Mouse (Mus musculus) heart, embryonic 13.5 days (tissue): ENCODE measurements around the gene Olfr1216. TPM values are rescaled to one million over a fixed set of nuclear protein-coding genes. Genes with fewer than 3 reads are reported as not detected.
"Not testable (repeated sequence)": the region's sequence is repeated elsewhere in the genome, so short reads cannot be mapped to it uniquely, and the experiment has no call there.

Experiments
- ATAC-seq: fragments of 200-750 bp; cut with Nextera tagmentation; 2 replicates; pipeline ENCODE4 v1.8.0; 2017; ENCODE audit warnings: moderate TSS enrichment; ENCODE audit not compliant: insufficient number of reproducible peaks, low FRiP score, low TSS enrichment; ENCODE audit errors: extremely low read depth
- H3K27ac ChIP-seq: fragments of 300-500 bp; sonication (generic); replicated peaks from 2 replicates; pipeline ENCODE4 v1.5.1; 2015; ENCODE audit warnings: moderate library complexity, mild to moderate bottlenecking, inconsistent platforms
- H3K27me3 ChIP-seq: fragments of 300-500 bp; sonication (generic); replicated peaks from 2 replicates; pipeline ENCODE4 v1.6.1; 2015; ENCODE audit warnings: mild to moderate bottlenecking, inconsistent platforms
- H3K36me3 ChIP-seq: fragments of 300-500 bp; sonication (generic); 2 replicates; pipeline ENCODE4 v1.6.1; 2015; ENCODE audit warnings: mild to moderate bottlenecking, inconsistent platforms
- H3K4me1 ChIP-seq: fragments of 300-500 bp; sonication (generic); 2 replicates; pipeline ENCODE4 v1.6.1; 2015; ENCODE audit warnings: inconsistent platforms
- H3K4me2 ChIP-seq: fragments of 300-500 bp; sonication (generic); 2 replicates; pipeline ENCODE4 v1.6.1; 2015; ENCODE audit warnings: inconsistent platforms, mild to moderate bottlenecking, moderate library complexity
- H3K4me3 ChIP-seq: fragments of 300-500 bp; sonication (generic); 2 replicates; pipeline ENCODE4 v1.5.1; 2015; ENCODE audit warnings: moderate library complexity, mild to moderate bottlenecking, inconsistent platforms
- H3K9ac ChIP-seq: fragments of 300-500 bp; sonication (generic); 2 replicates; pipeline ENCODE4 v1.6.1; 2015; ENCODE audit warnings: inconsistent platforms, mild to moderate bottlenecking, moderate library complexity
- H3K9me3 ChIP-seq: fragments of 300-500 bp; sonication (generic); 2 replicates; pipeline ENCODE4 v1.6.1; 2016; ENCODE audit warnings: inconsistent platforms
- WGBS: fragments of 180-500 bp; shearing (Covaris S2); methylation state at CpG from one replicate; pipeline ENCODE4 v1.1.7; 2015; ENCODE audit warnings: mixed read lengths; 5-methylcytosine and 5-hydroxymethylcytosine counted together
- polyA plus RNA-seq: library from polyadenylated mRNA; unstranded; fragments of >200 nt; fragmentation: Nextera tagmentation; extraction: Ambion mirVana; gene quantifications from 2 replicates; pipeline ENCODE4 v1.2.1, GENCODE M21; 2015

Olfr1216 gene
- polyA plus RNA-seq: not detected in 2 replicates

DNA sequence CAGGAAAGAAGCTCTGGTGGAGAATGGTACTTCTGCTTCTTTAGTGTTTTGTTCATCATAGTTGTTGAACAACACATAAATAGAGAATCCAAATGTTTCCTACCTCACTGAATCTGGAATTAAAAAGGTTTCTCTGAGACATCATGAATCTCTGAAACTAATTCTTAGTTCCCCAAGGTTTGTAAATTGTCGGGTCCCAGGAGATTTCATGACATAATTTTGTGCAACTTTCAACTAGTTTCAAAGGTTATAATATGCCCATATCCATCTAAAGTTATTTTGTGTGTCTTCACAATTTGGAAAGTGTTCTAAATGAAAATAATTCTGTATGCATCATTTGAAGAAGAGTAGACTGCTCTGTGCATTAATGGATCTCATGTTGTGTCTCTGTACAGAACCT lies at the start of gene Olfr1216:
TSS of gene Olfr1216 (minus strand) at position 101 of the 400 bp plus-strand sequence.
- no peak within 1 kb of the TSS for H3K4me3 ChIP-seq
- H3K4me1 ChIP-seq: no peaks in the 10 kb centered on the region
- no peaks in the 10 kb centered on the region for H3K27me3 ChIP-seq
- H3K9ac ChIP-seq: no peak within 1 kb of the TSS
- 64% methylated on average over 1 of the region's 1 CpGs for WGBS
- H3K4me2 ChIP-seq: no peak within 1 kb of the TSS
- H3K27ac ChIP-seq: no peak within 1 kb of the TSS
- no peaks in the 10 kb centered on the region for H3K36me3 ChIP-seq
- no peaks in the 10 kb centered on the region for H3K9me3 ChIP-seq
- no peak for ATAC-seq

- H3K27ac ChIP-seq: no peak within 1 kb of the TSS
- H3K27me3 ChIP-seq: no peaks in the 10 kb centered on the region
- H3K9ac ChIP-seq: no peak within 1 kb of the TSS
- H3K9me3 ChIP-seq: no peaks in the 10 kb centered on the region
- H3K4me1 ChIP-seq: no peaks in the 10 kb centered on the region
- H3K4me3 ChIP-seq: no peak within 1 kb of the TSS
- no peak within 1 kb of the TSS for H3K4me2 ChIP-seq
- ATAC-seq: no peak
- no peaks in the 10 kb centered on the region for H3K36me3 ChIP-seq
Observed at GRCm38 (mm10) chr2:89061087-89061486, 42.9 kb upstream of the Olfr1216 start, which contains the start of gene Olfr1218. TSS of gene Olfr1218 (minus strand) at chr2:89061187.

DNA sequence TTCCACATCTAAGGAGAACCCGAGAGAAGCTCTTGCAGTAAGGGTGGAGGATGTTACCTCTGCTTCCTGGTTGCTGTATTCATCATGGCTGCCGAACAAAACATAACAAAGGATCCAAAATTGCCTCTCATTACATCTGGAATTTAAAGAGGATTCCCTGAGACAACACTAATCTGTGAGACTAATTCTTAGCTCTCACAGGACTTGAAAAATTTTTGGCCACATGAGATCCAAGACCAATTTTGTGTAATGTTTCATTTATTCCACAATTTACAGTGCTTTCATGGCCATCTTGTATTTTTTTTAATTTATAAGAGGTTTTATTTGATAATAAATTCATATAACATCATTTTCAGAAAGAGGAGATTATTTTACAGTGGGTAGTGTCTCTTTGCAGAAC lies 13.8 kb upstream of the Olfr1216 start, which contains the start of gene Olfr1217:
TSS of gene Olfr1217 (minus strand) at position 101 of the 400 bp plus-strand sequence.
- no peak within 1 kb of the TSS for H3K27ac ChIP-seq
- H3K4me1 ChIP-seq: no peaks in the 10 kb centered on the region
- no peak within 1 kb of the TSS for H3K4me3 ChIP-seq
- H3K36me3 ChIP-seq: no peaks in the 10 kb centered on the region
- no peak within 1 kb of the TSS for H3K9ac ChIP-seq
- H3K27me3 ChIP-seq: no peaks in the 10 kb centered on the region
- no peak for ATAC-seq
- no peak within 1 kb of the TSS for H3K4me2 ChIP-seq
- no peaks in the 10 kb centered on the region for H3K9me3 ChIP-seq
- WGBS: 62% methylated on average over 2 of the region's 2 CpGs

DNA sequence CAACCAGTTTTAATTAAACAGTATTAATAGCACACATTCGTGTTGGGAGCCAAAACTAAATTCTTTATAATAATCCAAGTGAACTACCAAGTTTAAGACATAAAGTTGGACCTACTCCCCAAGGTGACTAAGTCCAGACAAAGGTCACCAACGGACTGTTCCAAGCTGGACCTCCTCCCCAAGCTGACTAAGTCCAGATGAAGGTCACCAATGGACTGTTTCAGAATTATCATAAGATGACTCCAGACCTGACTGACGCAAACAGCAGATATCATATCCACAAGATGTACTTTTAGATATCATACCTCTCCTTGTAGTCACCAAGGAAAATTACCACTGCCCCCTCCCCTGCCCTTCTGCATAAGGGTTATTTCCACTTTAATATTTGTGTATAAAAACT lies 3.3 kb upstream of the Olfr1216 start:
- H3K9me3 ChIP-seq, H3K27me3 ChIP-seq, H3K4me2 ChIP-seq, ATAC-seq, H3K4me1 ChIP-seq, H3K27ac ChIP-seq, H3K9ac ChIP-seq, H3K4me3 ChIP-seq, H3K36me3 ChIP-seq: not testable (repeated sequence)
- WGBS: 62% methylated on average over 3 of the region's 3 CpGs

DNA sequence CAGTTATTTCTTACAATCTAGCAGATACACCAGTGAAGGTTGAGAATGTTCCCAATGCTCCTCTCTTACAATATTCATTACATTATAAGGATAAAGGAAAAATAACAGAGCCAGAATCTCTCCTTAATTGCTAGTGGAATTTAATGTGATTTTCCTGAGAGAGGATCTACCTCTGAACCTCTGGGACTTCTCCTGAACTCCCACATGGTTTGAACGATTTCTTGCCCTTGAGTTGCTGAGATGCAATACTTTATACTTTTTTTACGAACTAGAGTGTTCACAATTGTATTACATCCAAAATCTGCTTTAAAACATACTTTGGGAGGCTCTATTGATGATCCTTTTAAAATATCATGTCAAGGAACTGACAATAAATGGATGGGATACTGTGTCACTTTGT lies 11.3 kb downstream of the Olfr1216 start, which contains the start of gene Olfr1215:
TSS of gene Olfr1215 (minus strand) at position 101 of the 400 bp plus-strand sequence.
- Histone ChIP-seq H3K4me2 (no peak within 1 kb of the TSS), H3K27me3 (no peaks in the 10 kb centered on the region), H3K27ac (no peak within 1 kb of the TSS), H3K9me3 (no peaks in the 10 kb centered on the region), H3K4me1 (no peaks in the 10 kb centered on the region), H3K36me3 (no peaks in the 10 kb centered on the region), H3K9ac (no peak within 1 kb of the TSS), H3K4me3 (no peak within 1 kb of the TSS)
- no peak for ATAC-seq
- WGBS: 63% methylated on average over 2 of the region's 2 CpGs

- no peak within 1 kb of the TSS for H3K4me2 ChIP-seq
- H3K4me1 ChIP-seq: no peaks in the 10 kb centered on the region
- H3K27ac ChIP-seq: no peak within 1 kb of the TSS
- H3K4me3 ChIP-seq: no peak within 1 kb of the TSS
- no peaks in the 10 kb centered on the region for H3K36me3 ChIP-seq
- no peak within 1 kb of the TSS for H3K9ac ChIP-seq
- WGBS: 68% methylated on average over 1 of the region's 1 CpGs
- no peaks in the 10 kb centered on the region for H3K27me3 ChIP-seq
- ATAC-seq: no peak
- no peaks in the 10 kb centered on the region for H3K9me3 ChIP-seq
Observed at GRCm38 (mm10) chr2:88992553-88992952, 25.6 kb downstream of the Olfr1216 start, which contains the start of gene Olfr1214. TSS of gene Olfr1214 (minus strand) at chr2:88992653.

- H3K27me3 ChIP-seq: no peaks in the 10 kb centered on the region
- H3K4me2 ChIP-seq: no peak within 1 kb of the TSS
- H3K9ac ChIP-seq: no peak within 1 kb of the TSS
- ATAC-seq: no peak
- H3K27ac ChIP-seq: no peak within 1 kb of the TSS
- H3K4me3 ChIP-seq: no peak within 1 kb of the TSS
- WGBS: 65% methylated on average over 1 of the region's 1 CpGs
- no peaks in the 10 kb centered on the region for H3K9me3 ChIP-seq
- no peaks in the 10 kb centered on the region for H3K4me1 ChIP-seq
- no peaks in the 10 kb centered on the region for H3K36me3 ChIP-seq
Observed at GRCm38 (mm10) chr2:88980181-88980580, 38.0 kb downstream of the Olfr1216 start, which contains the start of gene Gm13762. TSS of gene Gm13762 (minus strand) at chr2:88980281.

Other genes with a start within 250 kb of the Olfr1216 start
- not detected in 2 replicates for gene Olfr1200, start 247.9 kb downstream of the Olfr1216 start, polyA plus RNA-seq
- gene Olfr1201, start 225.3 kb downstream of the Olfr1216 start, polyA plus RNA-seq: not detected in 2 replicates
- gene Olfr1202, start 203.8 kb downstream of the Olfr1216 start, polyA plus RNA-seq: not detected in 2 replicates
- gene Olfr1205, start 188.6 kb downstream of the Olfr1216 start, polyA plus RNA-seq: not detected in 2 replicates
- gene Olfr1204, start 169.0 kb downstream of the Olfr1216 start, polyA plus RNA-seq: not detected in 2 replicates
- gene Olfr1206, start 155.1 kb downstream of the Olfr1216 start, polyA plus RNA-seq: not detected in 2 replicates
- not detected in 2 replicates for gene Olfr1208, start 116.0 kb downstream of the Olfr1216 start, polyA plus RNA-seq
- gene Olfr1209, start 103.2 kb downstream of the Olfr1216 start, polyA plus RNA-seq: not detected in 2 replicates
- not detected in 2 replicates for gene Olfr1211, start 80.2 kb downstream of the Olfr1216 start, polyA plus RNA-seq
- gene Olfr1212, start 64.4 kb downstream of the Olfr1216 start, polyA plus RNA-seq: not detected in 2 replicates
- not detected in 2 replicates for gene Gm13762, start 38.1 kb downstream of the Olfr1216 start, polyA plus RNA-seq
- not detected in 2 replicates for gene Olfr1214, start 25.7 kb downstream of the Olfr1216 start, polyA plus RNA-seq
- gene Olfr1215, start 11.4 kb downstream of the Olfr1216 start, polyA plus RNA-seq: not detected in 2 replicates
- gene Olfr1217, start 13.7 kb upstream of the Olfr1216 start, polyA plus RNA-seq: not detected in 2 replicates
- not detected in 2 replicates for gene Olfr1218, start 42.8 kb upstream of the Olfr1216 start, polyA plus RNA-seq
- gene Olfr1219, start 65.2 kb upstream of the Olfr1216 start, polyA plus RNA-seq: not detected in 2 replicates
- gene Olfr1220, start 88.5 kb upstream of the Olfr1216 start, polyA plus RNA-seq: not detected in 2 replicates
- not detected in 2 replicates for gene Olfr1221, start 98.9 kb upstream of the Olfr1216 start, polyA plus RNA-seq
- gene Olfr1222, start 114.7 kb upstream of the Olfr1216 start, polyA plus RNA-seq: not detected in 2 replicates
- gene Olfr1223, start 133.2 kb upstream of the Olfr1216 start, polyA plus RNA-seq: not detected in 2 replicates
- gene Olfr1224-ps1, start 145.8 kb upstream of the Olfr1216 start, polyA plus RNA-seq: not detected in 2 replicates
- gene Olfr1225, start 156.3 kb upstream of the Olfr1216 start, polyA plus RNA-seq: not detected in 2 replicates
- not detected in 2 replicates for gene Olfr1226, start 181.7 kb upstream of the Olfr1216 start, polyA plus RNA-seq
- gene Olfr1228, start 235.7 kb upstream of the Olfr1216 start, polyA plus RNA-seq: not detected in 2 replicates